Mouse (Mus musculus) kidney, postnatal 0 days (tissue): Measurements from ENCODE around the gene Prr36. TPM values are rescaled to one million over a fixed set of nuclear protein-coding genes. Genes with fewer than 3 reads are reported as not detected.

ENCODE experiments used
- ATAC-seq: fragments of 200-750 bp; cut with Nextera tagmentation; replicated peaks from 2 replicates; pipeline ENCODE4 v1.8.0; 2017; ENCODE audit warnings: low read depth, moderate number of reproducible peaks, moderate TSS enrichment, moderate library complexity; ENCODE audit not compliant: low FRiP score
- DNase-seq: peaks from one replicate; pipeline ENCODE4 v3.0.0-alpha.2; 2016; ENCODE audit warnings: low spot score
- H3K27ac ChIP-seq: fragments of 300-500 bp; sonication (generic); 2 replicates; pipeline ENCODE4 v1.5.1; 2014; ENCODE audit warnings: mild to moderate bottlenecking
- H3K27me3 ChIP-seq: fragments of 300-500 bp; sonication (generic); 2 replicates; pipeline ENCODE4 v1.6.1; 2014; ENCODE audit warnings: low read length, mixed read lengths; ENCODE audit not compliant: insufficient read depth
- H3K36me3 ChIP-seq: fragments of 300-500 bp; sonication (generic); 2 replicates; pipeline ENCODE4 v1.6.1; 2014; ENCODE audit warnings: low read length, mixed read lengths; ENCODE audit not compliant: insufficient read depth
- H3K4me1 ChIP-seq: fragments of 300-500 bp; sonication (generic); replicated peaks from 2 replicates; pipeline ENCODE4 v1.6.1; 2014; ENCODE audit warnings: antibody characterized with exemption, low read length, mixed read lengths; ENCODE audit not compliant: insufficient read depth
- H3K4me2 ChIP-seq: fragments of 300-500 bp; sonication (generic); 2 replicates; pipeline ENCODE4 v1.6.1; 2014; ENCODE audit warnings: mild to moderate bottlenecking, low read length, moderate library complexity, mixed read lengths
- H3K4me3 ChIP-seq: fragments of 300-500 bp; sonication (generic); replicated peaks from 2 replicates; pipeline ENCODE4 v1.5.1; 2014; ENCODE audit warnings: low read depth, low read length
- H3K9ac ChIP-seq: fragments of 300-500 bp; sonication (generic); 2 replicates; pipeline ENCODE4 v1.6.1; 2014; ENCODE audit warnings: low read depth, low read length
- H3K9me3 ChIP-seq: fragments of 300-500 bp; sonication (generic); replicated peaks from 2 replicates; pipeline ENCODE4 v1.6.1; 2016; ENCODE audit warnings: low read length, inconsistent platforms, mixed read lengths
- CTCF ChIP-seq: IDR thresholded peaks from 2 replicates; pipeline ENCODE4 v1.5.1; 2016; ENCODE audit warnings: antibody characterized with exemption, low read depth, mild to moderate bottlenecking, moderate library complexity
- WGBS: fragments of 180-500 bp; shearing (Covaris S2); extraction: QIAGEN DNeasy Blood & Tissue Kit; methylation state at CpG from one replicate; pipeline ENCODE4 v1.1.7; 2014; 5-methylcytosine and 5-hydroxymethylcytosine counted together
- polyA plus RNA-seq: library from polyadenylated mRNA; unstranded; fragments of >200 nt; fragmentation: Nextera tagmentation; extraction: Ambion mirVana; gene quantifications from 2 replicates; pipeline ENCODE4 v1.2.1, GENCODE M21; 2015

The Prr36 gene
- polyA plus RNA-seq, 1 experiment from 2014 or later, result 2.8 TPM

DNA sequence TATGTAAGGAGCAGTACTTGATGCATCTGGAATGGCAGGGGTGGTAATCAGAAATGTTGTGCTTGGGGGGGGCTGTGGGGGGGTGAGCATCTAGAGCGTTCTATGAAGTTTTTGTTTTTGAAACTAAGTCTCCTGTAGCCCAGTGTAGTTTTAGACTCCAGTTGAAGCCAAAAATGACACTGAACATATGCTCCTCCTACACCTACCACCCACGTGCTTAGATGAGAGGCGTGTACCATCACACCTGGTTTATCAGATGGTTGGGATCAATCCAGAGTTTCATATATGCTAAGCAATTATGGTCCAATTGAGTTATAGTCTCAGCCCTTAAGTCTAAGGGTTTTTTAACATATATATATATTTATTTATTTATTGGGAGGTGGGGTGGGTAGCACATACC is 2.4 kb upstream of the Prr36 start:
- ATAC-seq (no peak), DNase-seq (no peak)
- no peak for TF ChIP-seq CTCF
- no peak overlapping the region for H3K4me3 ChIP-seq
- 85% methylated on average over 3 of the region's 3 CpGs for WGBS
- no peak overlapping the region for H3K9ac ChIP-seq
- no peaks in the 10 kb centered on the region for H3K9me3 ChIP-seq
- H3K36me3 ChIP-seq, result no peaks in the 10 kb centered on the region
- H3K4me1 ChIP-seq, result 0 out of 2 replicates have a peak, but pooled peaks cover 2% of the 10 kb centered on the region
- H3K27me3 ChIP-seq, result 0 out of 2 replicates have a peak, but pooled peaks cover 4% of the 10 kb centered on the region
- no peak overlapping the region for H3K4me2 ChIP-seq
- no peak overlapping the region for H3K27ac ChIP-seq

DNA sequence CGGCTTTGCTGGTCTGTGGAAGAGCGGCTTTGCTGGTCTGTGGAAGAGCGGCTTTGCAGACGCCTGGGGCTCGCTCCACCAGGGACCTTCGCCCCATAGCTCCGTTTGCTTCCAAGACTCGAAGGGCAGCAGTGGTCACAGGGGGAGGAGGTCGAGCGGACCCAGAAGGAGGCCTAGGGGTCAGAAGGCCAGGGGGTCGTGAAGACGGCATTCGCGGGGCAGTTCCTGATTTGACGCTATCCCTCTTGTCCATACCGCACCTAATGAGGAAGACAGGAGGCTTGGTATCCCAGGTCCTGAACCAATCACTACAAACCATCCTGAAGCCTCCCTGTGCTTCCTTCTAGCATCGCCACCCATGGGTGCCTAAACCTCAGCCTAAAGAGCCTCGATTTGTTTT is 963 bp downstream of the Prr36 start:
- Histone ChIP-seq H3K36me3 (no peaks in the 10 kb centered on the region), H3K9ac (no peak overlapping the region), H3K27ac (no peak overlapping the region), H3K4me3 (peak overlapping the region; percentile 48), H3K4me2 (peak overlapping the region; percentile 86), H3K4me1 (peaks cover 20% of the 10 kb centered on the region), H3K9me3 (no peaks in the 10 kb centered on the region), H3K27me3 (0 out of 2 replicates have a peak, but pooled peaks cover 7% of the 10 kb centered on the region)
- ATAC-seq, result no peak
- DNase-seq, result no peak
- TF ChIP-seq CTCF, result no peak
- WGBS, result 7% methylated on average over 18 of the region's 18 CpGs

DNA sequence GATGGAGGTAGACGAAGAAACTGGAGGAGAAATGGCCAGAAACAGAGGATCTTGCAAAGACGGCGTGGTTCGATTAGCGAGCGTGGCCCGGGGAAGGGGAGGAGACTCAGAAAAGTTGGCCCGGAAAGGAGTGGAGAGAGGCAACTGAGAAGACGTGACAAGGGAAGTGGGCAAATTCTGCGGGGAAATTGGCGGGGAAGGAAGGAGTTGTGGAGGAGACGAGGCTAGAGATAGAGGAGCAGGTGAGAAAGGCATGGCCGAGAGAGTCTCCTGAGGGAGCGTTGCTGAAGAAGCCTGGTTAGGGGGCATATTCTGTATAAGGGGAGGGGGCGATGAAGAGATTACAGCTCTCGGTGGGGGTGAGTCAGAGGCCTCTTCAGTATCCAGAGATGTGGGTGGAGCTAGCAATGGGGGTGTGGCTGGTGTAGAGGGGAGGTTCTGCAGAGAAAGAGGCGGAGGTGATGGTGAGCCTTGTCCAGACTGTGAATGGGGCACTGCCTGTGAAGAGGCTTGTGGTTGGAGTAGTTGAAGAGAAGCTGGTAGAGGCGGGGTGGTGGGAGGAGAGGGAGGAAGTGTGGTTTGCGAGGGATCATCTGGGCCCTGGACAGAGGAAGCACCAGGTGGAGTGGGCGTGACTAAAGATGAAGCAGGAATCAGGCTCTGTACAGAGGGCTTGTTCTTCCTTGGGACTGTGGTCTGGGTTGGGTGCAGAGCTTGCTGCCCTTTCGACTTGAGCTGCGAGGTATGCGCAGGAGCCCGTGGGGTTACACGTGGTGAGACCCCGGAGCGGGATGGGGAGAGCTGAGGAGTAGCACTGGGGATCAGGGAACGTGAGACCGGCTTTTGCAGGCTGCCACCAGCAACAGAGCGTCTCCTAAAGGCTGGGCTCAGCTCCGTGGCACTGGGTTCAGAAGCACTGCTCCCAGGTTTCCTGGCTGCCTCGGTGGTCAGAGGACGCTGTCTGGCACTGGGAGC is 3.0 kb downstream of the Prr36 start:
- Histone ChIP-seq H3K27me3 (0 out of 2 replicates have a peak, but pooled peaks cover 7% of the 10 kb centered on the region), H3K4me1 (peaks cover 20% of the 10 kb centered on the region), H3K27ac (no peak overlapping the region), H3K9me3 (no peaks in the 10 kb centered on the region), H3K36me3 (0 out of 2 replicates have a peak, but pooled peaks cover 3% of the 10 kb centered on the region), H3K4me3 (peak overlapping the region; percentile 40), H3K4me2 (peak overlapping the region; percentile 83), H3K9ac (0 out of 2 replicates have a peak overlapping the region, but pooled peaks have one; percentile 5)
- DNase-seq (peak; percentile 67), ATAC-seq (peak; percentile 22)
- WGBS, result 15% methylated on average over 33 of the region's 33 CpGs
- TF ChIP-seq CTCF, result no peak

DNA sequence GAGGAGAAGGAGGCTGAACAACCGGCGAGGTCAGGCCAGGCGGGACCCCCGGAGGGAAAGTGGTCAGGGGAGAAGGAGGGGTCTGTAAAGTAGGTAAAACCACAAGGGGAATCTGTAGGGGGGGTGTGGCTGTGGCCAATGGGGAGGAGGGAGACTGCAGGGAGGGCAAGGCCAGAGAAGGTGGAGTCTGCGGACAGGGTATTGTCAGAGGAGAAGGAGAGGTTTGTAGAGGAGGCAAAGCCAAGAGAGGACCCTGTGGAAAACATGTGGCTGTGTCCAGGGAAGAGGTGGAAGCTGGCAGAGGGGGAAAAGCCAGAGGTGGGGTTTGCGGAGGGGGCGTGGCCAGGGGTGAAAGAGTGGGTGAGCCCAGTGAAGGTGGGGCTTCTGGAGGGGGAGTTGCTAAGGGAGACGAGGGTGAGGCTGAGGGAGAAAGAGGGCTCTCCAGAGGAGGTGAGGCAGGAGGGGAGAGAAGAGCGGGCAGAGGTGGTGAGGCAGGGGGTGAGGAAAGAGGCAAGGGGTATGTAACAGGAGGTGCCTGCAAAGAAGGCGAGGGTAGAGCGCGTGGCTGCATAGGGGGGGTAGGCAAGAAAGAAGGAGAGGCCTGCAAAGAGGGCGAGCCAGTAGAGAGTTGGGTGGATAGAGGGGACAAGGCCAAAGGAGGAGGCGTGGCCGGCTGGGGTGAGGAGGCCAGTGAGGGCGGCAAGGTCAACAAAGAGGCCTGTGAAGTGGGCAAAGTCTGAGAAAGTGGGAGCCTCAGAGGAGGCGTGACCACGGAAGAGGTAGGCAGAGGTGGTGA is 3.9 kb downstream of the Prr36 start:
- ATAC-seq (peak; percentile 60), DNase-seq (peak; percentile 52)
- no peak for TF ChIP-seq CTCF
- Histone ChIP-seq H3K4me2 (peak overlapping the region; percentile 83), H3K4me3 (peak overlapping the region; percentile 40), H3K36me3 (0 out of 2 replicates have a peak, but pooled peaks cover 3% of the 10 kb centered on the region), H3K27me3 (0 out of 2 replicates have a peak, but pooled peaks cover 6% of the 10 kb centered on the region), H3K4me1 (peaks cover 20% of the 10 kb centered on the region), H3K9ac (peak overlapping the region; percentile 50; the same call in 1 of the 2 replicates), H3K9me3 (no peaks in the 10 kb centered on the region), H3K27ac (no peak overlapping the region)
- 7% methylated on average over 18 of the region's 18 CpGs for WGBS

DNA sequence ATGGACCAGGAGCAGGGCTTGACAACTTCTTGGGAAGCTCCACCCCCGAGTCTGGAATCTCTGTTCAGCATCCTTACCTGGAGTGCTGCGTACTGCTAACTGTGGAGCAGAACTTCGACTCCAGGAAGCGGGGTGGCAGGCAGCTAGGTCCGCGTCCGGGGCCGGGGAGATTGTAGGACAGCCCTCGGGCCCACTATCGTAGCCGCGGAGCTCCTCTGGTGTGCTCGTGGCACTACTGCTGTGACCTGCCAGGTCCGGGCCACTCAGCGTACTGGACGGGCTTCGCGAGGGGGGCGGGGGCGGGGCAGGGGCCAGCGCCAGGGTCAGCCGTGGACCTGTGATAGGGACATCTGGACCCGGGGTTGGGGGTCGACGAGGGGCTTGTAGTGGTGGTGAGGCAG is 4.5 kb downstream of the Prr36 start:
- Histone ChIP-seq H3K4me2 (peak overlapping the region; percentile 83), H3K27ac (no peak overlapping the region), H3K9ac (peak overlapping the region; percentile 50; the same call in 1 of the 2 replicates), H3K9me3 (no peaks in the 10 kb centered on the region), H3K36me3 (0 out of 2 replicates have a peak, but pooled peaks cover 3% of the 10 kb centered on the region), H3K4me3 (peak overlapping the region; percentile 40), H3K4me1 (peaks cover 20% of the 10 kb centered on the region), H3K27me3 (0 out of 2 replicates have a peak, but pooled peaks cover 3% of the 10 kb centered on the region)
- TF ChIP-seq CTCF, result no peak
- no peak for DNase-seq
- ATAC-seq, result peak; percentile 22
- WGBS, result 0% methylated on average over 25 of the region's 25 CpGs

DNA sequence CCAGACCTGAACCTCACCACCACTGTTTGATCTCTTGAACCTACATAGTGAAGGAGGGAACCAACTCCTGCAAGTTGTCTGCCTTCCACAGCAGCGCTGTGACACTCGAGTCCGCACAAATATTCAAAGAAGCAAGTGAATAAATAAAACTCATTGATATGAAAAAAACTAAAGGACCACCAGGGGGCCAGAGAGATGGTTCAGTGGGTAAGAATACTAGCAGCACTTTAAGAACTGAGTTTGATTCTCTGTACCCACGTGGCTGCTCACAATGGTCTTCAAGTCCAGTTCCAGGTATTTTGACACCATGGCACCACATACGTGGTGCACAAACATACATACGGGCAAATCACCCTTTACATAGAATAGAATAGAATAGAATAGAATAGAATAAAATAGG is 6.2 kb downstream of the Prr36 start:
- Histone ChIP-seq H3K27ac (no peak overlapping the region), H3K4me3 (no peak overlapping the region), H3K36me3 (0 out of 2 replicates have a peak, but pooled peaks cover 3% of the 10 kb centered on the region), H3K9ac (no peak overlapping the region), H3K4me2 (no peak overlapping the region), H3K9me3 (no peaks in the 10 kb centered on the region), H3K27me3 (0 out of 2 replicates have a peak, but pooled peaks cover 3% of the 10 kb centered on the region), H3K4me1 (peaks cover 20% of the 10 kb centered on the region)
- TF ChIP-seq CTCF, result no peak
- DNase-seq (no peak), ATAC-seq (no peak)
- WGBS, result 77% methylated on average over 6 of the region's 6 CpGs
